Mouse (Mus musculus) neural tube, embryonic 12.5 days (tissue): ENCODE data around the gene 9530068E07Rik. TPM values are rescaled to one million over a fixed set of nuclear protein-coding genes. Genes with fewer than 3 reads are reported as not detected.

Experiments used
- ATAC-seq: fragments of 200-750 bp; cut with Nextera tagmentation; 2 replicates; pipeline ENCODE4 v1.8.0; 2017; ENCODE audit warnings: low read depth, mild to moderate bottlenecking, moderate TSS enrichment, moderate library complexity; ENCODE audit not compliant: low FRiP score
- H3K27ac ChIP-seq: fragments of 300-500 bp; sonication (generic); 2 replicates; pipeline ENCODE4 v1.5.1; 2016
- H3K27me3 ChIP-seq: fragments of 300-500 bp; sonication (generic); replicated peaks from 2 replicates; pipeline ENCODE4 v1.6.1; 2016; ENCODE audit warnings: mild to moderate bottlenecking
- H3K36me3 ChIP-seq: fragments of 300-500 bp; sonication (generic); 2 replicates; pipeline ENCODE4 v1.6.1; 2016; ENCODE audit warnings: mild to moderate bottlenecking
- H3K4me1 ChIP-seq: fragments of 300-500 bp; sonication (generic); 2 replicates; pipeline ENCODE4 v1.6.1; 2016
- H3K4me2 ChIP-seq: fragments of 300-500 bp; sonication (generic); replicated peaks from 2 replicates; pipeline ENCODE4 v1.6.1; 2016; ENCODE audit warnings: mild to moderate bottlenecking
- H3K4me3 ChIP-seq: fragments of 300-500 bp; sonication (generic); 2 replicates; pipeline ENCODE4 v1.5.1; 2016
- H3K9ac ChIP-seq: fragments of 300-500 bp; sonication (generic); 2 replicates; pipeline ENCODE4 v1.6.1; 2016; ENCODE audit warnings: mild to moderate bottlenecking
- H3K9me3 ChIP-seq: fragments of 300-500 bp; sonication (generic); 2 replicates; pipeline ENCODE4 v1.6.1; 2016; ENCODE audit warnings: mild to moderate bottlenecking
- WGBS: fragments of 180-500 bp; shearing (Covaris S2); methylation state at CpG from one replicate; pipeline ENCODE4 v1.1.7; 2016; 5-methylcytosine and 5-hydroxymethylcytosine counted together
- polyA plus RNA-seq: library from polyadenylated mRNA; unstranded; fragments of >200 nt; fragmentation: Nextera tagmentation; extraction: Ambion mirVana; gene quantifications from 2 replicates; pipeline ENCODE4 v1.2.1, GENCODE M21; 2016

Gene 9530068E07Rik
- polyA plus RNA-seq, 1 experiment from 2014 or later, result 153 TPM

GRCm38 (mm10) chr11:52405196-52405688 is 9.0 kb downstream of the 9530068E07Rik start:
- Histone ChIP-seq H3K9ac (no peak overlapping the region), H3K36me3 (peaks cover 58% of the 10 kb centered on the region)
- ATAC-seq, result no peak

GRCm38 (mm10) chr11:52409316-52409715 is 13.1 kb downstream of the 9530068E07Rik start:
- no peaks in the 10 kb centered on the region for H3K4me1 ChIP-seq
- 0 out of 2 replicates have a peak, but pooled peaks cover 5% of the 10 kb centered on the region for H3K9me3 ChIP-seq
- H3K27me3 ChIP-seq, result no peaks in the 10 kb centered on the region
- no peak overlapping the region for H3K27ac ChIP-seq
- H3K4me3 ChIP-seq, result no peak overlapping the region
- peaks cover 55% of the 10 kb centered on the region for H3K36me3 ChIP-seq
- no peak for ATAC-seq
- H3K9ac ChIP-seq, result no peak overlapping the region
- no peak overlapping the region for H3K4me2 ChIP-seq
- WGBS, result 89% methylated on average over 5 of the region's 5 CpGs

More at GRCm38 (mm10) chr11:52405196-52405688, 9.0 kb downstream of the 9530068E07Rik start:
- Histone ChIP-seq H3K4me3 (no peak overlapping the region), H3K4me1 (peaks cover 2% of the 10 kb centered on the region; the same call in 1 of the 2 replicates), H3K27me3 (no peaks in the 10 kb centered on the region), H3K27ac (no peak overlapping the region), H3K9me3 (no peaks in the 10 kb centered on the region), H3K4me2 (no peak overlapping the region)
- 74% methylated on average over 9 of the region's 9 CpGs for WGBS

GRCm38 (mm10) chr11:52418358-52418757 is 22.1 kb downstream of the 9530068E07Rik start:
- Histone ChIP-seq H3K4me2 (no peak overlapping the region), H3K27ac (no peak overlapping the region), H3K9me3 (no peaks in the 10 kb centered on the region), H3K36me3 (no peaks in the 10 kb centered on the region), H3K27me3 (0 out of 2 replicates have a peak, but pooled peaks cover 2% of the 10 kb centered on the region), H3K4me1 (no peaks in the 10 kb centered on the region), H3K9ac (no peak overlapping the region), H3K4me3 (no peak overlapping the region)
- ATAC-seq, result no peak
- 87% methylated on average over 5 of the region's 5 CpGs for WGBS

- WGBS, result 51% methylated on average over 5 of the region's 5 CpGs
- 0 out of 2 replicates have a peak, but pooled peaks cover 4% of the 10 kb centered on the region for H3K27me3 ChIP-seq
- no peak overlapping the region for H3K4me3 ChIP-seq
- no peak for ATAC-seq
- H3K4me2 ChIP-seq, result no peak overlapping the region
- H3K9ac ChIP-seq, result no peak overlapping the region
- H3K27ac ChIP-seq, result no peak overlapping the region
- no peaks in the 10 kb centered on the region for H3K4me1 ChIP-seq
- H3K36me3 ChIP-seq, result no peaks in the 10 kb centered on the region
- H3K9me3 ChIP-seq, result no peaks in the 10 kb centered on the region
Measured at GRCm38 (mm10) chr11:52419246-52419645, 23.0 kb downstream of the 9530068E07Rik start.

GRCm38 (mm10) chr11:52419861-52420260 is 23.6 kb downstream of the 9530068E07Rik start:
- no peak for ATAC-seq
- WGBS, result 83% methylated on average over 7 of the region's 7 CpGs
- no peak overlapping the region for H3K4me2 ChIP-seq
- H3K27me3 ChIP-seq, result 0 out of 2 replicates have a peak, but pooled peaks cover 4% of the 10 kb centered on the region
- H3K9ac ChIP-seq, result no peak overlapping the region
- H3K36me3 ChIP-seq, result no peaks in the 10 kb centered on the region
- no peaks in the 10 kb centered on the region for H3K9me3 ChIP-seq
- H3K4me3 ChIP-seq, result no peak overlapping the region
- no peak overlapping the region for H3K27ac ChIP-seq
- H3K4me1 ChIP-seq, result no peaks in the 10 kb centered on the region

GRCm38 (mm10) chr11:52420296-52421052 is 24.2 kb downstream of the 9530068E07Rik start:
- Histone ChIP-seq H3K36me3 (no peaks in the 10 kb centered on the region), H3K4me3 (no peak overlapping the region), H3K9ac (no peak overlapping the region), H3K27ac (no peak overlapping the region), H3K9me3 (no peaks in the 10 kb centered on the region), H3K4me1 (no peaks in the 10 kb centered on the region), H3K27me3 (0 out of 2 replicates have a peak, but pooled peaks cover 4% of the 10 kb centered on the region), H3K4me2 (no peak overlapping the region)
- 54% methylated on average over 12 of the region's 12 CpGs for WGBS
- ATAC-seq, result no peak

- 29% methylated on average over 12 of the region's 12 CpGs for WGBS
Measured at GRCm38 (mm10) chr11:52421053-52421778, 25.0 kb downstream of the 9530068E07Rik start.

GRCm38 (mm10) chr11:52429440-52429839 is 33.2 kb downstream of the 9530068E07Rik start:
- peaks cover 4% of the 10 kb centered on the region for H3K9me3 ChIP-seq
- no peak overlapping the region for H3K4me2 ChIP-seq
- H3K4me1 ChIP-seq, result peaks cover 3% of the 10 kb centered on the region
- ATAC-seq, result no peak
- no peak overlapping the region for H3K9ac ChIP-seq
- no peak overlapping the region for H3K27ac ChIP-seq
- H3K27me3 ChIP-seq, result peaks cover 21% of the 10 kb centered on the region; the same call in 1 of the 2 replicates
- 73% methylated on average over 6 of the region's 6 CpGs for WGBS
- H3K4me3 ChIP-seq, result no peak overlapping the region
- H3K36me3 ChIP-seq, result no peaks in the 10 kb centered on the region

More at GRCm38 (mm10) chr11:52421053-52421778, 25.0 kb downstream of the 9530068E07Rik start:
- no peaks in the 10 kb centered on the region for H3K9me3 ChIP-seq
- H3K9ac ChIP-seq, result no peak overlapping the region
- no peak overlapping the region for H3K4me3 ChIP-seq
- H3K27me3 ChIP-seq, result 0 out of 2 replicates have a peak, but pooled peaks cover 4% of the 10 kb centered on the region
- no peak overlapping the region for H3K27ac ChIP-seq
- H3K4me2 ChIP-seq, result no peak overlapping the region
- ATAC-seq, result no peak
- H3K36me3 ChIP-seq, result no peaks in the 10 kb centered on the region
- no peaks in the 10 kb centered on the region; the same call in 1 of the 2 replicates for H3K4me1 ChIP-seq

GRCm38 (mm10) chr11:52431594-52431993 is 35.4 kb downstream of the 9530068E07Rik start:
- Histone ChIP-seq H3K4me1 (peaks cover 1% of the 10 kb centered on the region), H3K4me3 (no peak overlapping the region), H3K27me3 (peaks cover 25% of the 10 kb centered on the region; the same call in 1 of the 2 replicates), H3K9ac (no peak overlapping the region), H3K27ac (no peak overlapping the region), H3K4me2 (no peak overlapping the region), H3K9me3 (peaks cover 4% of the 10 kb centered on the region), H3K36me3 (no peaks in the 10 kb centered on the region)
- 0 out of 2 replicates have a peak, but pooled peaks have one; percentile 44 for ATAC-seq
- WGBS, result 22% methylated on average over 5 of the region's 5 CpGs

GRCm38 (mm10) chr11:52432148-52432547 is 35.9 kb downstream of the 9530068E07Rik start:
- Histone ChIP-seq H3K27me3 (peaks cover 28% of the 10 kb centered on the region; the same call in 1 of the 2 replicates), H3K36me3 (no peaks in the 10 kb centered on the region), H3K9me3 (peaks cover 4% of the 10 kb centered on the region), H3K9ac (no peak overlapping the region), H3K4me3 (no peak overlapping the region), H3K27ac (no peak overlapping the region), H3K4me1 (no peaks in the 10 kb centered on the region; the same call in 1 of the 2 replicates), H3K4me2 (no peak overlapping the region)
- 87% methylated on average over 5 of the region's 5 CpGs for WGBS
- 0 out of 2 replicates have a peak, but pooled peaks have one; percentile 9 for ATAC-seq

GRCm38 (mm10) chr11:52433076-52433796 is 37.0 kb downstream of the 9530068E07Rik start:
- H3K27me3 ChIP-seq, result peaks cover 28% of the 10 kb centered on the region
- ATAC-seq, result no peak
- H3K4me3 ChIP-seq, result no peak overlapping the region
- H3K4me2 ChIP-seq, result no peak overlapping the region
- H3K9me3 ChIP-seq, result peaks cover 4% of the 10 kb centered on the region
- no peak overlapping the region for H3K9ac ChIP-seq
- no peaks in the 10 kb centered on the region; the same call in 1 of the 2 replicates for H3K4me1 ChIP-seq
- H3K27ac ChIP-seq, result no peak overlapping the region
- no peaks in the 10 kb centered on the region for H3K36me3 ChIP-seq
- WGBS, result 82% methylated on average over 8 of the region's 8 CpGs
